Mouse (Mus musculus) right cerebral cortex, postnatal 10 days (tissue): ENCODE results near the gene Atp1a4.

Source experiments
- DNase-seq, 2 experiments: peaks; one replicate each; pipeline ENCODE4 v3.0.0; 2021; ENCODE audit warnings: low spot score in 2 of 2

Gene Atp1a4

DNA sequence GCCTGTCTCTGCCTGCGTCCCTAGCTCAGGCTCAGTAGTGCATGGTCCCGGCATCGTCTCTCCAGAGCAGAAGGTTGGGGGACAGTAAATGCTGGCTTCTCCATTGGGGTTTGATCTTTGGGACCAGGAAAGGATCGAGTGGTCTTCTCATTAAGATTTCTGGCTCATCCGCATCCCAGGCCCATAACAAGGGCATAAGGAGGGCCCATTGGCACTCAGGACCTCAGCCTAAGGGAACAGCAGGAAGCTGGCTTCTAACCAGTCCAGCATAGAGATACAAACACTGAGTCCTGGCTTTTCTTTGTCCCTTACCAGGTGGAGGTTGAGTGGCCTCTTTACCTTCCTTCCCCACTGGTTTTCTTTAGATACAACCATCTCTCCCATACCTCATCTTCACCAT, 60.4 kb downstream of the Atp1a4 start:
- no peak for DNase-seq

DNA sequence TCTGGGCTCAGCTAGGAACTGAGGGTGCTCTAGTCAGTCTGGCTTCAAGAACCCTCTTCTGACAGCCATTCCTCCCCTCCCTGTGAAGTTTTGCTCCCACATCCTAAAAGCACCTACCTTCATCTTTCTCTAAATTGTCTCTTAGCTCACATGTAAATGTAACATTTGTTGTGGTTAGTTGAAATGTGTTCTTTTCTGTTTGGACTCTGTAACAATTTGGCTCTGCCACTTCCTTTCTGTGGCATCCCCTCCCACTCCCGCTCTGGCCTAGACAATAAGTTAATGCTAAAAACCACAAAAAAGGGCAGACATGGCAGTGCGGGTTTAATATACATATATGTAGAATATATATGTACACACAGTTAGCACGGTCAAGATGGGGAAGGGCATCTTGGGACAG, 61.1 kb downstream of the Atp1a4 start:
- no peak for DNase-seq

DNA sequence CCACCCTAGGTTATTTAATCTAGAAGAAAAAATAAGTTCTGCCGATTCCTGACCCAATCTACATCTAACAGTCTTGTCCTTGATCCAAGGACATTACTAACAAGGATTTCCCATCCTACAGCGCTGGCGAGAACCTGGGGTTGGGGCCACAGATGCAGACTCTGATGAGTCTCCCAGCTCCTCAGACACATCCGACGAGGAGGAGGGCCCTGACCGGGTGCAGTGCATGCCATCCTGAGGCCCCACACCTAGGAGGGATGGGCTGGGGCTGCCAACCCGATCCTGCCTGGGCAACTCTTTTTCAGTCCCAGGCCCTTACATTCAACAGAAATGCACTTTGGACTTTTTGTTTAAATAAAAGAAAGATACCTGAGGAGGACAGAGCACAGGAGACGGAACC, 63.8 kb downstream of the Atp1a4 start:
- DNase-seq: no peak

DNA sequence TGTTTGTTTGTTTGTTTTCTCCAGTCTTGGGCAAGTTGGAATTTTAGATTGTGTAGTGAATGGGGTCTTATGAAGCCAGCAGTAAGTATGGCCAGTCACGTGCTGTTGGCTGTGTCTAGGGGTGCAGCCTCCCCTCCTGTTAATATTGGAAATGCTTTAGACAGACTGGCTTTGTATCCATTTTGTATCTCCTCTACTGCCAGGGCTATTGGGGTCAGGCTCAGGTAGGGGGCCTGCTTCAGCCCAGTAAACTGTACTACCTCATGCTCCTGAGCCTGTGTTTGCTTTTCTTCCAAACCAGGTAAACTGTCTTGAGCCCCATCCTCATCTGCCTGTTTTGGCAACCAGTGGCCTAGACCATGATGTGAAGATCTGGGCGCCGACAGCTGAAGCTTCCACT, 66.0 kb downstream of the Atp1a4 start:
- no peak for DNase-seq

DNA sequence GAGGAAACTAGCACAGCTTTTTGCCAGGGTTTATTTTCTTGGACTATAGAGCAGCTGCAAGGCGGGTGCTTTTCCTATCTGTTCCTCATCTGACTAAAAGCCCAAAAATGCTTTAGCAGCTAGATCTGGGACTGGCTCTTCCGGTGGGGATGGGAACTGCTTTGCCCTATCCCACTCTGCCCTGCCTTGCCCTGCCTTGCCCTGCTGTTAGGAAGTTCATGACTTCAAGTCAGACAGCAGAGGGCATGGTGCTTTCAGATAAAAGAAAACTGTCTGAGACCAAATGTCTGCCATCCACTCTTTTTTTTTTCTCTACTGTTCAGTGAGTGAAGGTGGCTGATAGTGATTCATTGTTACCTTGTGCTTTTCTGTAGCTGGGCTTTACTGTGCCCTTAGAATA, 66.6 kb downstream of the Atp1a4 start:
- DNase-seq: no peak

DNA sequence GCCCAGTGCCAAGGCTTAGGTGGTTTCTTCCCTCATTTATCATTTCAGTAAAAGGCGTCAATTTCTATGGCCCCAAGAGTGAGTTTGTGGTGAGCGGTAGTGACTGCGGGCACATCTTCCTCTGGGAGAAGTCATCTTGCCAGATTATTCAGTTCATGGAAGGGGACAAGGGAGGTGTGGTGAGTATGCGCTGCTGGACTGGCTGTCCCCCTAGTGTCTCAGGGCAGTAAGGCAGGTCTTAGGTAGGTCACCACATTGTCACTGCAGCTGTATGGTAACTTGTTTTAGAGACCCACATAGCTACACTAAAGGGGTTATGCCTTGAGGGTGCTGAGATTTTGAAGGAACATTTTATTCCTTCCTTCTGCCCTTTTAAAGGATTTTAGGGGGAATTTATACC, 69.3 kb downstream of the Atp1a4 start:
- no peak for DNase-seq

DNA sequence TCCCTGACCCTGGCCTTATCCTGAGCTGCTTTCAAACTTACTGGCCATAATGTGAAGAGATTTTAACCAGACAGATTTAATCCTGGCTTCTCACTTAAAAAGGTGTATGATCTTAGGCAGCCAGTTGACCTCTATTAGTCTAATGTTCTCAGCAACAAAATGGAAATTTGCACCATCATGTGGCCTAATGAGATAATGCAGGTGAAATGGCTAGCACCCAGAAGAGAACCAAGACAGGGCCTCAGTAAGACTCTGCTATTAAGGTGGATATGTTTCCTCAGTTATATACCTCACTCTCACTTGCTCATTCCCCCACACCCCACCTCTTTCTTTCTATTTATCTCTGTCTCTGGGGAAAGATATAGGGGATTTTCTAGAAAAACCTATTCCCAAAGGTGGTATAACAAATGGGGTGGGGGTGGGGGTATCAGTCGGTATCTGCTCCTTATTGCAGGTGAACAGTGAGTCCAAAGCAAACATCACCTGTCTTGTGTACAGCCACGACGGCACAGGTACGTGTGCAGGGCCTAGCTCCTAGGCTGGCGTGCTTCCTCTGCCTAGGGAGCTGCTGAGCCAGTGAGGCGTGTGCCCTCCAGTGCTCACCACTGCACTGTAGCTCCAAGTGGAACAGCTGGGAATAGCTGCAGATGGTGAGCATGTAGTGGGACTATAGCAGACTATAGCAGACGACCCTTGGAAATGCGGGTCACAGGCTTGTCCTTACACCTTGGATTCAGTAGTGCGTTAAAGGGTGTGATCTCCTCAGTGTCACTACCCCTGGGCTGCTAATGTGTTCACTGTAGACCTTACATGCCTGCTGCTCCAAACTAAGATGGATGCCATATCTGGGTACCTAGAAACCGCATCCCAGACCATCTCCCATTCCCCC, 71.6 kb downstream of the Atp1a4 start:
- no peak for DNase-seq

DNA sequence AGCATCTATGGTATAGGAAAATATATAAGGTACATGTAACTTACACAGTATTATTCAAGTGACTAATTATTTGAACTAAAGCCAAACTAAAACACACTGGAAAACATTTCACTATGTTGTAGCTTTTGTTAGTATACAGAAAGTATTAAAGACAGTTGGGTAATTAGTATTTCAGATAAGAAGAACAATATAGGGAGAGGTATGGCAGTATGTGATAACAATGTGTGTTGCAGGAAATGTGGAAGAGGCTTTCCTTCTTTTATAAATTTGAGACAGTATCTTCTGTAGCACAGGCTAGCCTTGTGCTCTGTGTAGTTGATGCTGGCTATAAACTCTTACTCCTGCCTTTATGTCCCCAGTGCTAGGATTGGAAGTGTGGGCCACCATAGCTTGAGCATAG, 74.3 kb downstream of the Atp1a4 start:
- DNase-seq: no peak

DNA sequence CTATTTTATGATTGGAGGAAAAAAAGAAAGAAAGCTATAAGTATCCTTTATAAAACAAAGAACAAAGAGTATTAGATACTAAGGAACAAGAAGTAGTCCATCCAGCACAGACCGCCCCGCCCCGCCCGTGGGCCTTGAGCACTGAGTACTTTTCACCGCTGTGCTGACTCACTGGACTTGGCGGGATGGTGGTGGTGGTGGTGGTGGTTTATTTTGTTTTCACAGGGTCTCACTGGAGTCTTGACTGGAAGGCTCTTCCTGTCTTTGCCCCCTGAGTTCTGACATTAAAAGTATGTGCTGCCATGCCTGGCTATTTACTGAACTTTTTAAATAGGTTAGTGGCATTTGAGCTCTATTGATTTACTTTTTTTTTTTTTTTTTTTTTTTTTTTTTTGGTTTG, 75.2 kb downstream of the Atp1a4 start:
- no peak for DNase-seq

DNA sequence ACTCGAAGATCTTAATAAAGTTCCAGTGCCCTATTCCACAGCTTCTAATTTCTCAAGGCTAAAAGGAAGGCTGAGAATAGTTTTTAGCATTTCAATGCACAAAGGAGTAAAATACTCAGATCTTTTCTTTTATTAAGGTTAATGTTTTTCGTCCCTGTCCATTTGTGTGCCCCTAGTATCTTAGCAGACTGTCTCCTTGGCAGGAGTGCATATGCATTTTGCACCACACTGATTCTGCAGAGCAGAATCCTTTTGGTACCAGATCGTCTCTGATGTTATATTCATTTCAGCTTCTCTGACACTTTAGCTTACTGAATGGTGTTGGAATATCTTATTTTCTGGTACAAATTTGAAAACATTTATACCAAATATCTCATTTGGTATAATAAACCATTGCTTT, 76.4 kb downstream of the Atp1a4 start:
- DNase-seq: no peak

DNA sequence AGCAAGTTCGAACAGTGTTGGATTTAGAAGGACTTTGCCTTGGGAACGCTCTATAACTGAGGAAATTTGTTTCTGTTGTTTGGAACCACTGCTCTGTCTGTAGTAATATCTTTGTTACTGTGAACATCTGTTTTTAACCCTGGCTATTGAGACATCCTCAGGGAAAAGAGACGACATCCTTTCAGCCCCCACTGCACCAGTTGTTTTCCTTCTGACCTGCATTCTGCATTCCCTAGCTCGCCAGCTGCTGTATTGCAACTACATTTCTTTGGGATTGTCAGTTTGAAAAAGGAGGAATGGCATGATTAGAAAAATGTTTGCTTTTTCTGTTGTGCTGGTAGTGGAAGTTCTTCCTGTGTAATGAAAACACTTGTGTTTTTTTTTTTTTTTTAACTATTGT, 77.3 kb downstream of the Atp1a4 start:
- no peak for DNase-seq

DNA sequence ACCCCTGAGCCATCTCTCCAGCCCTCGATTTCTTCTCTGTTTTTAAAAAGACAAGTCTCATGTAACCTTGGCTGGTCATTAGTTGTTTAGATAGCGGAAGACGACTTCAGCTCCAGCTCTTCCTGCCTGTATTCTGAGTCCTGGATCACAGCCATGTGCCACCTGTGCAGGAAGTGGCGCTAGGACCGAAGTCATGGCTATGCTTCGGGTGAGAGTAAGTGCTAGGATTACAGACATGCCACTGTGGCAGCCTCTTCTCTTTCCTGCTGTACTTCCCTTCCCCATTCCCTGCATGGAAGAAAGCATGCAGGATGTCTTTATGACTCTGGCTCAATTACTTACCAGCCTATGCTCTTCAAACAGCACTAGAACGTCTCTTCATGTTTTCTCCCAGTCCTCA, 79.1 kb downstream of the Atp1a4 start:
- no peak for DNase-seq

DNA sequence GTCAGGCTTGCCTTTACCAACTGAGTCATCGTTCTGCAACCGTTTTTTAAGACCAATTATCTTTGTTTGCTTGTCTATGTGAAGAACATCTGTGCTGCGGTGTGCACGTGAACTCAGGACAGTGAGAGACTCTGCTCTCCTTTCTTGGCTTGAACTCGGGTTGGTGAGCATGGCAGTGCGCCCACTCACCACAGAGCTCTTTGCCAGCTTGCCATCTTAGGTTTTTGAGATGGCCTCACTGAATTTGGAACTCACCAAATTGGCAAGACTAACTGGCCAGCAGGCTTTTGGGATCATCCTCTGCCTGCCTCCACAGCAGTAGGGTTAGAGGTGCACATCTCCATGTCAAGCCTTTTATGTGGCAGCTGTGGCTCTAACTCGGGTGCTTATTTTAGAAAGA, 80.4 kb downstream of the Atp1a4 start:
- DNase-seq: no peak
